Mouse (Mus musculus): Measurements from ENCODE around the gene Klhl31. TPM values are rescaled to one million over a fixed set of nuclear protein-coding genes. Genes with fewer than 3 reads are reported as not detected.

Klhl31 gene
- polyA plus RNA-seq, 1 experiment from 2014 or later, result 1.5 TPM

- 64% methylated on average over 6 of the region's 6 CpGs for WGBS
- Histone ChIP-seq H3K4me1 (no peaks in the 10 kb centered on the region), H3K9ac (no peak overlapping the region), H3K4me3 (no peak overlapping the region), H3K4me2 (no peak overlapping the region), H3K27ac (no peak overlapping the region), H3K27me3 (no peaks in the 10 kb centered on the region), H3K36me3 (no peaks in the 10 kb centered on the region), H3K9me3 (peaks cover 9% of the 10 kb centered on the region; the same call in 1 of the 2 replicates)
- ATAC-seq (ENCODE audit: insufficient number of reproducible peaks, insufficient read depth, low FRiP score, low TSS enrichment, low read depth), result no peak
Observed at GRCm38 (mm10) chr9:77670095-77670494, 33.8 kb downstream of the Klhl31 start.

GRCm38 (mm10) chr9:77671004-77671403 is 34.7 kb downstream of the Klhl31 start:
- Histone ChIP-seq H3K27me3 (no peaks in the 10 kb centered on the region), H3K4me2 (no peak overlapping the region), H3K36me3 (no peaks in the 10 kb centered on the region), H3K27ac (no peak overlapping the region), H3K4me3 (no peak overlapping the region), H3K9ac (no peak overlapping the region), H3K4me1 (no peaks in the 10 kb centered on the region), H3K9me3 (peaks cover 9% of the 10 kb centered on the region; the same call in 1 of the 2 replicates)
- no peak for ATAC-seq (ENCODE audit: insufficient number of reproducible peaks, insufficient read depth, low FRiP score, low TSS enrichment, low read depth)
- WGBS, result 92% methylated on average over 5 of the region's 5 CpGs

DNA sequence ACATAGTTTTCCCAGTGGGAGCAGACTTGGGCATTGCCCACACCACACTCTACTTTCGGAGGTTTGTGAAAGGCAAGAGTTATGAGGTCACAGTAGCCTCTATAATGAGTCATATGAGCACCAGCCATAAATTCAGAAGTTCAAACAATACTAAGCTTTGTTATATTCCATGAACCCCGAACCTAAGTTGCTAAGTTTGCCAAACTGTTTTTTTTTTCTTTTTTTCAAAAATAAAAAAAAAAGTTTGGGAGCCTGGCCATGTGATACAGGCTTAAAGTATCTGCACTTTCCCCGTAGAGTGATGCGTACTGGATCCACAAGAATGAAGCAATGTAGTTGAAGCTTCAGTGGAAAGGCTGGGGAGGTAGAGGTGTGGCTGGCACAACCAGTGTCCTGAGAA is 36.9 kb downstream of the Klhl31 start:
- H3K4me3 ChIP-seq, result no peak overlapping the region
- H3K9ac ChIP-seq, result no peak overlapping the region
- no peaks in the 10 kb centered on the region for H3K4me1 ChIP-seq
- no peaks in the 10 kb centered on the region for H3K27me3 ChIP-seq
- peaks cover 9% of the 10 kb centered on the region; the same call in 1 of the 2 replicates for H3K9me3 ChIP-seq
- no peak overlapping the region for H3K4me2 ChIP-seq
- no peaks in the 10 kb centered on the region for H3K36me3 ChIP-seq
- H3K27ac ChIP-seq, result no peak overlapping the region
- WGBS, result 84% methylated on average over 4 of the region's 4 CpGs
- no peak for ATAC-seq (ENCODE audit: insufficient number of reproducible peaks, insufficient read depth, low FRiP score, low TSS enrichment, low read depth)

DNA sequence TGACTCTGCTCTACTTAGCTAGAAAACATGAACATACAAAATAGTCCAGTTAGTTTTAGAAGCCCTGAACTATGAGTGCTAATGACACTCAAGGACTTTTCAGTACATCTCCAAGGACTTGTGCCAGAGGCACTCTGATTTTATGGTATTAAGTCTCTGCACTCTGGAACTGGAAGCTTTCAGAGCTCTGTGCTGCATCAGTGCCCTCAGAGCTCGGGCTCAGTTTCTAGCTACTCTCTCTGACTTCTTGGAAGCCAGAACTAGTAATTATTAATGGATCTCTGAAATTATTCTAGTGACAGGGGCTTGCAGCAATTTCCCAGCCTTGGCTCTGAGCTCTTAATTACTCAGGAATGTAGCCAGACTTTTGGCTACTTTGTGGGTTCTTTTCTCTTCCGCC is 37.7 kb downstream of the Klhl31 start:
- Histone ChIP-seq H3K4me2 (no peak overlapping the region), H3K27ac (no peak overlapping the region), H3K27me3 (no peaks in the 10 kb centered on the region), H3K9me3 (peaks cover 9% of the 10 kb centered on the region; the same call in 1 of the 2 replicates), H3K9ac (no peak overlapping the region), H3K4me3 (no peak overlapping the region), H3K36me3 (no peaks in the 10 kb centered on the region), H3K4me1 (no peaks in the 10 kb centered on the region)
- ATAC-seq (ENCODE audit: insufficient number of reproducible peaks, insufficient read depth, low FRiP score, low TSS enrichment, low read depth), result no peak
- WGBS, result 61% methylated on average over 2 of the region's 2 CpGs

- no peak overlapping the region for H3K27ac ChIP-seq
- H3K9ac ChIP-seq, result no peak overlapping the region
- no peak overlapping the region for H3K4me2 ChIP-seq
- no peaks in the 10 kb centered on the region for H3K27me3 ChIP-seq
- no peaks in the 10 kb centered on the region for H3K36me3 ChIP-seq
- H3K4me3 ChIP-seq, result no peak overlapping the region
- H3K9me3 ChIP-seq, result no peaks in the 10 kb centered on the region
- no peaks in the 10 kb centered on the region for H3K4me1 ChIP-seq
- no peak for ATAC-seq (ENCODE audit: insufficient number of reproducible peaks, insufficient read depth, low FRiP score, low TSS enrichment, low read depth)
- WGBS, result 69% methylated on average over 4 of the region's 4 CpGs
Observed at GRCm38 (mm10) chr9:77684938-77685337, 48.6 kb downstream of the Klhl31 start.

GRCm38 (mm10) chr9:77685825-77686500 is 49.7 kb downstream of the Klhl31 start:
- Histone ChIP-seq H3K9me3 (no peaks in the 10 kb centered on the region), H3K4me1 (no peaks in the 10 kb centered on the region), H3K4me2 (no peak overlapping the region), H3K27me3 (no peaks in the 10 kb centered on the region), H3K4me3 (no peak overlapping the region), H3K9ac (no peak overlapping the region), H3K36me3 (no peaks in the 10 kb centered on the region), H3K27ac (no peak overlapping the region)
- no peak for ATAC-seq (ENCODE audit: insufficient number of reproducible peaks, insufficient read depth, low FRiP score, low TSS enrichment, low read depth)
- WGBS, result 64% methylated on average over 5 of the region's 5 CpGs

GRCm38 (mm10) chr9:77692707-77693106 is 56.4 kb downstream of the Klhl31 start:
- ATAC-seq (ENCODE audit: insufficient number of reproducible peaks, insufficient read depth, low FRiP score, low TSS enrichment, low read depth), result no peak
- 75% methylated on average over 7 of the region's 7 CpGs for WGBS
- no peaks in the 10 kb centered on the region for H3K4me1 ChIP-seq

DNA sequence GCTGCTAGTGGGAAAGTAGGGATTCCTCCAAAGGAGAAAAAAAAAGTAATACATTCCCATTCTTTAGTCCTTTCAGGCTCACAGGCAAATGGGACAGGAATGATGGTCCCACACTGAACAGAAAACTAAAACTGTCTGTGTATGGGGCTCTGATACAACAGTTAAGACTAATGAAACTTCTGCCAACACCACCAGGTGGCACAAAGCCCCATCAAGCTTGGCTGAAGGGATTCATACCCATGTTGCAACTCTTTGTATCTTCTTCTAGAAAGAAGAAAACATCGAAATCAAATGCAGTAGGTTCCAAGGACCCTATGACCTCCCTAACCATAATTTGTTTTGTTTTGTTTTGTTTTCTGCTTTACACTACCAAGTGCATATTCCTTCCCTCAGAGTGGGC is 57.1 kb downstream of the Klhl31 start:
- Histone ChIP-seq H3K9ac (no peak overlapping the region), H3K4me1 (no peaks in the 10 kb centered on the region), H3K27me3 (no peaks in the 10 kb centered on the region), H3K9me3 (no peaks in the 10 kb centered on the region), H3K36me3 (no peaks in the 10 kb centered on the region), H3K4me3 (no peak overlapping the region), H3K4me2 (no peak overlapping the region), H3K27ac (no peak overlapping the region)
- WGBS, result 98% methylated on average over 1 of the region's 1 CpGs
- ATAC-seq (ENCODE audit: insufficient number of reproducible peaks, insufficient read depth, low FRiP score, low TSS enrichment, low read depth), result no peak

More at GRCm38 (mm10) chr9:77692707-77693106, 56.4 kb downstream of the Klhl31 start:
- H3K4me2 ChIP-seq, result no peak overlapping the region
- H3K36me3 ChIP-seq, result no peaks in the 10 kb centered on the region
- H3K9me3 ChIP-seq, result no peaks in the 10 kb centered on the region
- H3K4me3 ChIP-seq, result no peak overlapping the region
- H3K27me3 ChIP-seq, result no peaks in the 10 kb centered on the region
- no peak overlapping the region for H3K27ac ChIP-seq
- no peak overlapping the region for H3K9ac ChIP-seq

- H3K27me3 ChIP-seq, result no peaks in the 10 kb centered on the region
- no peak for ATAC-seq (ENCODE audit: insufficient number of reproducible peaks, insufficient read depth, low FRiP score, low TSS enrichment, low read depth)
- no peak overlapping the region for H3K27ac ChIP-seq
- no peak overlapping the region for H3K4me3 ChIP-seq
- WGBS, result 82% methylated on average over 5 of the region's 5 CpGs
- H3K9me3 ChIP-seq, result no peaks in the 10 kb centered on the region
- H3K4me1 ChIP-seq, result no peaks in the 10 kb centered on the region
- no peak overlapping the region for H3K4me2 ChIP-seq
- H3K9ac ChIP-seq, result no peak overlapping the region
- H3K36me3 ChIP-seq, result no peaks in the 10 kb centered on the region
Observed at GRCm38 (mm10) chr9:77695586-77695985, 59.3 kb downstream of the Klhl31 start.

GRCm38 (mm10) chr9:77703476-77703875 is 67.2 kb downstream of the Klhl31 start:
- H3K4me1 ChIP-seq, result no peaks in the 10 kb centered on the region
- H3K27ac ChIP-seq, result no peak overlapping the region
- no peaks in the 10 kb centered on the region for H3K27me3 ChIP-seq
- no peaks in the 10 kb centered on the region for H3K9me3 ChIP-seq
- no peak for ATAC-seq (ENCODE audit: insufficient number of reproducible peaks, insufficient read depth, low FRiP score, low TSS enrichment, low read depth)
- H3K9ac ChIP-seq, result no peak overlapping the region
- H3K4me3 ChIP-seq, result no peak overlapping the region
- WGBS, result 86% methylated on average over 4 of the region's 4 CpGs
- H3K36me3 ChIP-seq, result no peaks in the 10 kb centered on the region
- H3K4me2 ChIP-seq, result no peak overlapping the region

DNA sequence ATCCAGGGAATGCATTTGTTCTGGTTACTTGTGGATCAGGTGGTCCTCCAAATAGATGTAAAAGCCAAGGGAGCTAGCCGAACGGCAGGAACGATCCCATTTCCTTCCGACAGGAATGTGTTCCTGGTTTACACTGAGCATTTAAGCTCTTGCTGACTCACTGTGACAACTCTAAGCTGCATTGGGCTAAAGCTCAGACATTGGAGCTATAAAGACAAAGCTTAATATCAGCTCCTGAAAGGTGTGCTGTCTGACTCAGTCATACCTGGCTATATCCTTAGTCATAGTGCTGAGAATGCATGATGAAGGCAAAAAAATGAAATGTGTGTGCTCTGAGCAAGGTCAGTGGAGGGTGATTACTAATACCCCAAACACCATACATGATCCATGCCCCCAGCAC is 67.8 kb downstream of the Klhl31 start:
- H3K27me3 ChIP-seq, result no peaks in the 10 kb centered on the region
- no peaks in the 10 kb centered on the region for H3K4me1 ChIP-seq
- no peak for ATAC-seq (ENCODE audit: insufficient number of reproducible peaks, insufficient read depth, low FRiP score, low TSS enrichment, low read depth)
- no peak overlapping the region for H3K27ac ChIP-seq
- no peak overlapping the region for H3K4me3 ChIP-seq
- no peaks in the 10 kb centered on the region for H3K9me3 ChIP-seq
- no peaks in the 10 kb centered on the region for H3K36me3 ChIP-seq
- H3K9ac ChIP-seq, result no peak overlapping the region
- no peak overlapping the region for H3K4me2 ChIP-seq
- WGBS, result 75% methylated on average over 4 of the region's 4 CpGs

DNA sequence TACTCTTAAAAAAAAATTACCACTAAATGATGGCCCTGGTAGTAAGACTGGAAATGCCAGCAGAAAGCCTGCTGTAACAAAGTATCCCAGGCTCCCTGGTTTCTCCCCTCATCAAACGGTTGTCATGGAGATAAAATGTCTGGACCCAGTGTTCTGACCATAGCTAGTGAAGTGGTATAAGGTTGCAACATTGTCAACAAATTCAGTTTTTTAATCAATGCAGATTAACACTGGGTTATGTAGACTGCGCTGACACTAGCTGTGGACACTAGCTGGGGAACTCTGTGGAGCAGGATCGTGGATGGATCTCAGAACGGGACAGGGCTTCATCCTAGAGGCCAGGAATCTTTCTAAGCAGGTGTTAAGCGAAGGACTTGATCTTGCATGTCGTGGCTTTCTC is 70.2 kb downstream of the Klhl31 start:
- 77% methylated on average over 6 of the region's 6 CpGs for WGBS

More for the DNA sequence above, 70.2 kb downstream of the Klhl31 start:
- Histone ChIP-seq H3K36me3 (no peaks in the 10 kb centered on the region), H3K4me2 (no peak overlapping the region), H3K9ac (no peak overlapping the region), H3K27me3 (no peaks in the 10 kb centered on the region), H3K4me3 (no peak overlapping the region), H3K4me1 (no peaks in the 10 kb centered on the region), H3K9me3 (no peaks in the 10 kb centered on the region), H3K27ac (no peak overlapping the region)
- ATAC-seq (ENCODE audit: insufficient number of reproducible peaks, insufficient read depth, low FRiP score, low TSS enrichment, low read depth), result no peak
